Mouse (Mus musculus): ENCODE measurements around the gene Bmp8a. TPM values are rescaled to one million over a fixed set of nuclear protein-coding genes. Genes with fewer than 3 reads are reported as not detected.

Gene Bmp8a
- polyA plus RNA-seq, 1 experiment = 0.41 TPM

GRCm38 (mm10) chr4:123313010-123313409 lies 30.0 kb downstream of the Bmp8a start:
- Histone ChIP-seq H3K27ac (ENCODE audit: insufficient read depth, low read length) (no peak overlapping the region), H3K27me3 (ENCODE audit: control insufficient read depth, insufficient read depth, low read length) (no peaks in the 10 kb centered on the region), H3K36me3 (ENCODE audit: control insufficient read depth, insufficient read depth, low read length) (no peaks in the 10 kb centered on the region), H3K4me3 (ENCODE audit: extremely low read depth, insufficient read depth, insufficient read length) (no peak overlapping the region), H3K4me1 (ENCODE audit: control insufficient read depth, insufficient read depth, insufficient read length) (peaks cover 2% of the 10 kb centered on the region; the same call in 1 of the 2 replicates)
- TF ChIP-seq CTCF (IDR thresholded peaks at IDR 0.05; ENCODE audit: extremely low read depth, insufficient read depth, insufficient read length, insufficient replicate concordance) (no peak), POLR2A (IDR thresholded peaks at IDR 0.05; ENCODE audit: low read depth, low read length) (no peak)
- WGBS = 24% methylated on average over 6 of the region's 6 CpGs
- DNase-seq (ENCODE audit: low read depth in 1 of 2, low spot score in 2 of 2) = no peak

- Histone ChIP-seq H3K27ac (ENCODE audit: insufficient read depth, low read length) (no peak overlapping the region), H3K36me3 (ENCODE audit: control insufficient read depth, insufficient read depth, low read length) (no peaks in the 10 kb centered on the region), H3K4me1 (ENCODE audit: control insufficient read depth, insufficient read depth, insufficient read length) (peaks cover 2% of the 10 kb centered on the region; the same call in 1 of the 2 replicates), H3K27me3 (ENCODE audit: control insufficient read depth, insufficient read depth, low read length) (no peaks in the 10 kb centered on the region), H3K4me3 (ENCODE audit: extremely low read depth, insufficient read depth, insufficient read length) (no peak overlapping the region)
- 50% methylated on average over 7 of the region's 7 CpGs for WGBS
- peak in 1 of 2 experiments; percentile 11 for DNase-seq (ENCODE audit: low read depth in 1 of 2, low spot score in 2 of 2)
- TF ChIP-seq CTCF (IDR thresholded peaks at IDR 0.05; ENCODE audit: extremely low read depth, insufficient read depth, insufficient read length, insufficient replicate concordance) (no peak), POLR2A (IDR thresholded peaks at IDR 0.05; ENCODE audit: low read depth, low read length) (no peak)
These were observed 31.2 kb downstream of the Bmp8a start for GRCm38 (mm10) chr4:123311845-123312244.

- 0 out of 2 replicates have a peak, but pooled peaks cover 1% of the 10 kb centered on the region for H3K36me3 ChIP-seq (ENCODE audit: control insufficient read depth, insufficient read depth, low read length)
- WGBS = 66% methylated on average over 3 of the region's 3 CpGs
- TF ChIP-seq CTCF (IDR thresholded peaks at IDR 0.05; ENCODE audit: extremely low read depth, insufficient read depth, insufficient read length, insufficient replicate concordance) (no peak), POLR2A (IDR thresholded peaks at IDR 0.05; ENCODE audit: low read depth, low read length) (no peak)
- H3K27me3 ChIP-seq (ENCODE audit: control insufficient read depth, insufficient read depth, low read length) = no peaks in the 10 kb centered on the region
- no peak overlapping the region for H3K4me3 ChIP-seq (ENCODE audit: extremely low read depth, insufficient read depth, insufficient read length)
- H3K4me1 ChIP-seq (ENCODE audit: control insufficient read depth, insufficient read depth, insufficient read length) = peaks cover 7% of the 10 kb centered on the region; the same call in 1 of the 2 replicates
- DNase-seq (ENCODE audit: low read depth in 1 of 2, low spot score in 2 of 2) = no peak
- no peak overlapping the region for H3K27ac ChIP-seq (ENCODE audit: insufficient read depth, low read length)
These were observed 34.8 kb downstream of the Bmp8a start for GRCm38 (mm10) chr4:123308292-123308691.

DNA sequence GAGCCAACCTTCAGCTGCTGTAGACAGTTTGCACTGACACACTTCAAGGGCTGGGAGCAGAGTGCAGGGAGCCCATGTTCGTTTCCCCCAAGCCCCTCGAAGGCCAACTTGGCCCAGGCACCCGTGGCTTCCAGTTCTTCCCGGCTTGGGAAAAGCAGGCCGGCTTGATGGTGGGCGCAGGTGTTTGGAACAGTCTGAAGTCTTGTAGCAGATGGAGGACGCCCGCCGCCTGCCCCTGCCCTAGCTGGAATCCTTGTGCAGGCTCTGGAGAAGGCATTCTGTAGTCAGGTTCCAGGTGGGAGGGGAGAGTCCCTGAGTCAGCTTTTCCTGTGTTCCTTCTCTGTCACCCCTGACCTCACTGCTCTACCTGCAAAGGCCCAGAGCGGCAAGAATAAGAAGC lies 36.1 kb downstream of the Bmp8a start:
- Histone ChIP-seq H3K36me3 (ENCODE audit: control insufficient read depth, insufficient read depth, low read length) (peaks cover 5% of the 10 kb centered on the region; the same call in 1 of the 2 replicates), H3K27ac (ENCODE audit: insufficient read depth, low read length) (no peak overlapping the region), H3K4me1 (ENCODE audit: control insufficient read depth, insufficient read depth, insufficient read length) (peaks cover 5% of the 10 kb centered on the region; the same call in 1 of the 2 replicates), H3K4me3 (ENCODE audit: extremely low read depth, insufficient read depth, insufficient read length) (no peak overlapping the region), H3K27me3 (ENCODE audit: control insufficient read depth, insufficient read depth, low read length) (no peaks in the 10 kb centered on the region)
- DNase-seq (ENCODE audit: low read depth in 1 of 2, low spot score in 2 of 2) = no peak
- WGBS = 92% methylated on average over 10 of the region's 10 CpGs
- TF ChIP-seq CTCF (IDR thresholded peaks at IDR 0.05; ENCODE audit: extremely low read depth, insufficient read depth, insufficient read length, insufficient replicate concordance) = no peak
- no peak for TF ChIP-seq POLR2A (IDR thresholded peaks at IDR 0.05; ENCODE audit: low read depth, low read length)

DNA sequence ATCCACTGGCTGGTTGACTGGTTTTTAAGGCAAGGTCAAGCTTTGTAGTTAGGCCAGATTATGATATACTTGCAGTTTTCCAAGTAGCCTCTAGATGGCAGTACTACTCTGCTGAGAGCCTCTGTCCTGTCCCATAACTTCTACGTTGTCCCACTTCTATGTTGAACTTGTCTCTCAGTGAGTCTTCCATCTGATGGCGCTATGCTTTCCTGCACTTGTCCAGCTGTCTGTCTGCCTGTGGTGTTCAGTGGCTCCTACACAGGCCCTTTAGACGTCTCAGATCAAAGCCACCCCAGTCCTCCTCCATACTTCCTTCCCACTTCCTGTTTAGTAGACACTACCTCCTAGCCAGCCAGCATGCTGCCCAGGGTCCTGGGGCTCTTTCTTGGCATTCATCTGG lies 37.3 kb downstream of the Bmp8a start:
- peaks cover 5% of the 10 kb centered on the region; the same call in 1 of the 2 replicates for H3K4me1 ChIP-seq (ENCODE audit: control insufficient read depth, insufficient read depth, insufficient read length)
- 4% methylated on average over 3 of the region's 3 CpGs for WGBS
- no peak overlapping the region for H3K27ac ChIP-seq (ENCODE audit: insufficient read depth, low read length)
- peaks cover 5% of the 10 kb centered on the region for H3K36me3 ChIP-seq (ENCODE audit: control insufficient read depth, insufficient read depth, low read length)
- H3K4me3 ChIP-seq (ENCODE audit: extremely low read depth, insufficient read depth, insufficient read length) = no peak overlapping the region
- TF ChIP-seq POLR2A (IDR thresholded peaks at IDR 0.05; ENCODE audit: low read depth, low read length) (no peak), CTCF (IDR thresholded peaks at IDR 0.05; ENCODE audit: extremely low read depth, insufficient read depth, insufficient read length, insufficient replicate concordance) (peak; percentile 24; the same call in 1 of the 2 replicates)
- DNase-seq (ENCODE audit: low read depth in 1 of 2, low spot score in 2 of 2) = peak in 1 of 2 experiments; percentile 27
- no peaks in the 10 kb centered on the region for H3K27me3 ChIP-seq (ENCODE audit: control insufficient read depth, insufficient read depth, low read length)

DNA sequence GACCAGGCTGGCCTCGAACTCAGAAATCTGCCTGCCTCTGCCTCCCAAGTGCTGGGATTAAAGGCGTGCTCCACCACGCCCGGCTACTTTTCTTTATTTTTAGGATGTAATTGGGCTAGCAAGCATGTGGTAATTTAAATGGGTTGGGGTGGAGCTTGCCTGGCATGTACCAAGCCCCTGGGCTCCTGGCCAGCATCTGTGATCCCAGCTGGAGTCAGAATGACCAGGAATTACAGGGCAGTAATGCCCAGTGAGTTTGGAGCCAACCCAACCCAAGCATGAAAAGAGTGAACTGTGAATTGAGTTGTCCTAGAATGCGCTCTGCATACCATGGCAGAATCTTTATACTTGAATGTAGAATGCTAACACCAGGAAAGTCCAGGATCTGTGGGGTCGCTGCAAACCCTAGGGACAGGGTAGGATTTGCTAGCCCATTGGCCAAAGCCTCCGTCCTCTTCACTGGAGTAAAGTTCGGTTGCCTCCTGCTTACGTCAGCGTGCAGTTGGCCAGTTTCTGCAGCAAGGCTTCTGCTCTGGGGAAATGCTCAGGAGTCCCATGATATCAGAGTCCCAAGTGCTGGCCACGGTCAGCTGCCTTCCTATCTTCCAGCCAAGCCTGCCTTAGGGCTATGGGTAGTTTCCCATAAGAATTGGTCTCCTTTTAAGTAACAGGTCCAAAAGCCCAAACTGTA lies 43.9 kb downstream of the Bmp8a start:
- TF ChIP-seq POLR2A (IDR thresholded peaks at IDR 0.05; ENCODE audit: low read depth, low read length) = no peak
- TF ChIP-seq CTCF (IDR thresholded peaks at IDR 0.05; ENCODE audit: extremely low read depth, insufficient read depth, insufficient read length, insufficient replicate concordance) = no peak
- no peak overlapping the region for H3K27ac ChIP-seq (ENCODE audit: insufficient read depth, low read length)
- no peaks in the 10 kb centered on the region for H3K27me3 ChIP-seq (ENCODE audit: control insufficient read depth, insufficient read depth, low read length)
- no peak for DNase-seq (ENCODE audit: low read depth in 1 of 2, low spot score in 2 of 2)
- no peaks in the 10 kb centered on the region for H3K4me1 ChIP-seq (ENCODE audit: control insufficient read depth, insufficient read depth, insufficient read length)
- 93% methylated on average over 11 of the region's 11 CpGs for WGBS
- no peak overlapping the region for H3K4me3 ChIP-seq (ENCODE audit: extremely low read depth, insufficient read depth, insufficient read length)
- peaks cover 48% of the 10 kb centered on the region for H3K36me3 ChIP-seq (ENCODE audit: control insufficient read depth, insufficient read depth, low read length)

DNA sequence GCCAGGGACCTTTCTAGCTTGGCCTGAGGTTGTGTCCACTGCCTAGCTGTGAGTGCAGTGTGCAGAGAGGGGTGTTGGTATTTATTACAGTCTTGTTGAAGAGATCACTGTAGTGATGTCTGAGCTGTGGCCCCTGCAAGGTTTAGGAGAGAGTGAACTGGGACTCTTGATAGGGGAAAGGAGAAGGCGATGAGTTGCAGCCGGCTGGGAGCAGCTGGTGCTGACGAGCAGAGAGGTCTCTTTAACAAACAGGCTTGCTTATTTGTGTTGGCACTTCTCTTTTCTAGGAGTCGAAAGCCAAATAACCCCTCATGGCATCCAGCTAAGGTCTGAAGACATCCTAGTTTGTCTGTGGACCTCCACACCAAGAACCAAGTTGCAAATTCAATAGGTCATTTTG lies 44.8 kb downstream of the Bmp8a start:
- TF ChIP-seq POLR2A (IDR thresholded peaks at IDR 0.05; ENCODE audit: low read depth, low read length) = no peak
- no peak for TF ChIP-seq CTCF (IDR thresholded peaks at IDR 0.05; ENCODE audit: extremely low read depth, insufficient read depth, insufficient read length, insufficient replicate concordance)

More for the DNA sequence above, 44.8 kb downstream of the Bmp8a start:
- H3K36me3 ChIP-seq (ENCODE audit: control insufficient read depth, insufficient read depth, low read length) = peaks cover 50% of the 10 kb centered on the region
- no peak overlapping the region for H3K27ac ChIP-seq (ENCODE audit: insufficient read depth, low read length)
- H3K4me3 ChIP-seq (ENCODE audit: extremely low read depth, insufficient read depth, insufficient read length) = no peak overlapping the region
- no peak for DNase-seq (ENCODE audit: low read depth in 1 of 2, low spot score in 2 of 2)
- WGBS = 85% methylated on average over 4 of the region's 4 CpGs
- no peaks in the 10 kb centered on the region for H3K4me1 ChIP-seq (ENCODE audit: control insufficient read depth, insufficient read depth, insufficient read length)
- no peaks in the 10 kb centered on the region for H3K27me3 ChIP-seq (ENCODE audit: control insufficient read depth, insufficient read depth, low read length)

All from spleen, adult 2 months (tissue).